Mouse (Mus musculus) liver, embryonic 13.5 days (tissue): Measurements from ENCODE around the gene Nfia. TPM values are rescaled to one million over a fixed set of nuclear protein-coding genes. Genes with fewer than 3 reads are reported as not detected.
A peak's percentile ranks its signal among the peaks of the same experiment; 100 is the strongest.

Experiments used
- ATAC-seq: fragments of 200-750 bp; cut with Nextera tagmentation; 2 replicates; pipeline ENCODE4 v1.8.0; 2017; ENCODE audit warnings: low read depth, mild to moderate bottlenecking, moderate number of reproducible peaks, moderate library complexity
- DNase-seq: peaks from one replicate; pipeline ENCODE4 v3.0.0; 2022
- H3K27ac ChIP-seq: fragments of 300-500 bp; sonication (generic); 2 replicates; pipeline ENCODE4 v1.5.1; 2015; ENCODE audit warnings: moderate library complexity, mild to moderate bottlenecking, inconsistent platforms
- H3K27me3 ChIP-seq: fragments of 300-500 bp; sonication (generic); 2 replicates; pipeline ENCODE4 v1.6.1; 2015; ENCODE audit warnings: mild to moderate bottlenecking, inconsistent platforms
- H3K36me3 ChIP-seq: fragments of 300-500 bp; sonication (generic); 2 replicates; pipeline ENCODE4 v1.6.1; 2015; ENCODE audit warnings: mild to moderate bottlenecking, inconsistent platforms
- H3K4me1 ChIP-seq: fragments of 300-500 bp; sonication (generic); replicated peaks from 2 replicates; pipeline ENCODE4 v1.6.1; 2015; ENCODE audit warnings: inconsistent platforms
- H3K4me2 ChIP-seq: fragments of 300-500 bp; sonication (generic); 2 replicates; pipeline ENCODE4 v1.6.1; 2015; ENCODE audit warnings: inconsistent platforms, mild to moderate bottlenecking, moderate library complexity
- H3K4me3 ChIP-seq: fragments of 300-500 bp; sonication (generic); replicated peaks from 2 replicates; pipeline ENCODE4 v1.5.1; 2015; ENCODE audit warnings: mild to moderate bottlenecking, inconsistent platforms
- H3K9ac ChIP-seq: fragments of 300-500 bp; sonication (generic); 2 replicates; pipeline ENCODE4 v1.6.1; 2015; ENCODE audit warnings: mild to moderate bottlenecking, inconsistent platforms
- H3K9me3 ChIP-seq: fragments of 300-500 bp; sonication (generic); replicated peaks from 2 replicates; pipeline ENCODE4 v1.6.1; 2016; ENCODE audit warnings: inconsistent platforms
- WGBS: fragments of 180-500 bp; shearing (Covaris S2); methylation state at CpG from one replicate; pipeline ENCODE4 v1.1.7; 2015; ENCODE audit not compliant: insufficient replicate concordance; 5-methylcytosine and 5-hydroxymethylcytosine counted together
- polyA plus RNA-seq: library from polyadenylated mRNA; unstranded; fragments of >200 nt; fragmentation: Nextera tagmentation; extraction: Ambion mirVana; gene quantifications from 2 replicates; pipeline ENCODE4 v1.2.1, GENCODE M21; 2015

Gene Nfia
- polyA plus RNA-seq, 1 experiment from 2014 or later, result 3.0 TPM

DNA sequence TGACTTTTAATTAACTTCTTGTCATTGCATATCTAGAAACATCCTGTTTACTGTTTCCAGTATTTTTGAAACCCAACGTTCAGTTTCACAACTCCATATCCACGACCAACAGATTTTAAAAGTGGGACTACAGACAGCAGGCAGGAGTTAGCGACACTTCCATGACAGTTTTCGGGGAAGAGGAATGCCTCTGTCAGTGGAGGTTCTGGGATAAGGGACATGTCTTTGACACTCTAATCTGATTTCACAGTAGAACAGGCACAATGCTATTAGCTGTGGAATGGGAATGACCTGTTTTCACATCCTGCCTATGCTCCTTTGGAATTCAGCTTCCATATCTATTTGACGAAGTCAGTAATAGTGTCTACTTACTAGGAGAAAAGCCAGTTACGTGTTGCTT, 317.5 kb downstream of the Nfia start:
- DNase-seq, result no peak
- Histone ChIP-seq H3K4me1 (peaks cover 11% of the 10 kb centered on the region), H3K4me2 (no peak overlapping the region), H3K9me3 (no peaks in the 10 kb centered on the region), H3K36me3 (no peaks in the 10 kb centered on the region), H3K27me3 (0 out of 2 replicates have a peak, but pooled peaks cover 4% of the 10 kb centered on the region), H3K27ac (no peak overlapping the region), H3K9ac (no peak overlapping the region), H3K4me3 (no peak overlapping the region)
- 53% methylated on average over 6 of the region's 6 CpGs for WGBS
- no peak for ATAC-seq

DNA sequence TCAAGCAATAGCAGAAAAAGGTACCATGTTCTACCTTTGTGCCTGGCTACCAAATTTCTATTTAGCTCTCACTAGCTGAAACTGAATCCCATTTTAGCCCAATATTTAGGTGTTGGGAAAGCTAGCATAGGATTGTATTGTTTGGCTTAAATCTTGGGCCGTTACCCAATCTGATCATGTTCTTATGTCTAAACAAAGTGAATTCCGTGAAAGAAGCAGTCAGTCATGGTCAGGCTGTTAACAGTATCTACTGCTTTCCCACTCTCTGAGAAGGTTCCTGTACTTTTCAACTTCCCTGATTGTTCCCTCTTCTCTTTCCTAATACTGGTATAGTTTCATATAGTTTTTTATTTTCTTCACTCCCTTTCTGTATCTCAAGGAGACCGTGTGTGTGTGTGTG, 318.1 kb downstream of the Nfia start:
- ATAC-seq (no peak), DNase-seq (no peak)
- no peaks in the 10 kb centered on the region for H3K9me3 ChIP-seq
- H3K4me2 ChIP-seq, result no peak overlapping the region
- H3K9ac ChIP-seq, result no peak overlapping the region
- no peak overlapping the region for H3K4me3 ChIP-seq
- 0 out of 2 replicates have a peak, but pooled peaks cover 4% of the 10 kb centered on the region for H3K27me3 ChIP-seq
- peaks cover 11% of the 10 kb centered on the region for H3K4me1 ChIP-seq
- WGBS, result 52% methylated on average over 3 of the region's 3 CpGs
- no peaks in the 10 kb centered on the region for H3K36me3 ChIP-seq
- H3K27ac ChIP-seq, result no peak overlapping the region

DNA sequence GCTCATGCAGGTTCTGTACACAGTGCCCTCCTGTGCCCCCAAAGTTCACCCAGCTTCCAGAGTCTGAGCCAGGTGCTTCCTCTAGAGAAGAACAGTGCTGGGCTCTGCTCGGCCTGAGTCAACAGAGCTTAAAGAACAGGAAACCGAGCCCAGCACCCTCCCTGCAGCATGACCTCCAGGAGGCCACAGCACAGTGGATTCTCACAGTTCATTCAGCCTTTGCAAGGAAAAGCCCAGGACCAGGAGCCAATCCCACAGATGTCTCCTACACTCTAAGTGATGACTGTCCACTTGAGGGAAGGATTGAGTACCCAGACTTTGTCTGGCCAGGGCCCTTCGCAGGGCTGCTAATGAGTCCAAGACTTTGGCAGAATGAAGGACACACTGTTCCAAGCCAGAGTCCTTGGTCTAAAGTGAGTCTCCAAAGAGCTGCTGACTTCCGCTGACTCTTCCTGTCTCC, 318.9 kb downstream of the Nfia start:
- DNase-seq (no peak), ATAC-seq (peak; percentile 59)
- Histone ChIP-seq H3K4me1 (peaks cover 11% of the 10 kb centered on the region), H3K9me3 (no peaks in the 10 kb centered on the region), H3K27ac (no peak overlapping the region; the same call in 1 of the 2 replicates), H3K4me3 (no peak overlapping the region), H3K4me2 (no peak overlapping the region), H3K27me3 (0 out of 2 replicates have a peak, but pooled peaks cover 4% of the 10 kb centered on the region), H3K9ac (no peak overlapping the region), H3K36me3 (no peaks in the 10 kb centered on the region)
- 27% methylated on average over 4 of the region's 4 CpGs for WGBS

DNA sequence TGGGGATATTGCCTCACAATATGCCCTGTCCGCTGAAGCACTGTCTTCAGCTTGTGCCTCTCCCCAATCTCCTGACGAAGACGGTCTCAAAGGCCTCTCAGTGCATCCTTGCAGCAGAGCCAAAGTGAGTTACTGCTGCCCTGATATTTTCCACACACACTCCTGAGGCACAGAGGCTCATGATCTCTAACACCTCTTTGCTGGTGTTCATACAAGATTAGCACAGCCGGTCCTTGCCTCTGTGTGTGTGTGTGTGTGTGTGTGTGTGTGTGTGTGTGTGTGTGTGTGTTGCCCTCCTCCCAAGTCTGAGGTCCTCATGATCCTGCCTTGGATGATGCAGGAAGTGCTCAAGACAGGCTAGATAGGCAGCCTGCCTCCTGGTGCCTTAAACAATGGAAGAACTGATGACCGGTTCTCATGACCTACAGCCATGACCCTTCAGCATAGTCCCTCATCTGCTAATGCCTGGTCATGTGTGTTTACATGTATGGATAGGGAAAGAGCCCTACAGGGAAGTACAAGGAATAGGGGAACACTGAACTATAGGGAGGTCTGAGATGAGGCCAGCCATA, 319.5 kb downstream of the Nfia start:
- 59% methylated on average over 5 of the region's 5 CpGs for WGBS
- H3K4me3 ChIP-seq, result no peak overlapping the region
- H3K27ac ChIP-seq, result no peak overlapping the region
- H3K4me2 ChIP-seq, result no peak overlapping the region
- H3K9me3 ChIP-seq, result no peaks in the 10 kb centered on the region
- H3K4me1 ChIP-seq, result peaks cover 11% of the 10 kb centered on the region
- H3K27me3 ChIP-seq, result 0 out of 2 replicates have a peak, but pooled peaks cover 4% of the 10 kb centered on the region
- no peak overlapping the region for H3K9ac ChIP-seq
- H3K36me3 ChIP-seq, result no peaks in the 10 kb centered on the region
- DNase-seq (no peak), ATAC-seq (no peak)

DNA sequence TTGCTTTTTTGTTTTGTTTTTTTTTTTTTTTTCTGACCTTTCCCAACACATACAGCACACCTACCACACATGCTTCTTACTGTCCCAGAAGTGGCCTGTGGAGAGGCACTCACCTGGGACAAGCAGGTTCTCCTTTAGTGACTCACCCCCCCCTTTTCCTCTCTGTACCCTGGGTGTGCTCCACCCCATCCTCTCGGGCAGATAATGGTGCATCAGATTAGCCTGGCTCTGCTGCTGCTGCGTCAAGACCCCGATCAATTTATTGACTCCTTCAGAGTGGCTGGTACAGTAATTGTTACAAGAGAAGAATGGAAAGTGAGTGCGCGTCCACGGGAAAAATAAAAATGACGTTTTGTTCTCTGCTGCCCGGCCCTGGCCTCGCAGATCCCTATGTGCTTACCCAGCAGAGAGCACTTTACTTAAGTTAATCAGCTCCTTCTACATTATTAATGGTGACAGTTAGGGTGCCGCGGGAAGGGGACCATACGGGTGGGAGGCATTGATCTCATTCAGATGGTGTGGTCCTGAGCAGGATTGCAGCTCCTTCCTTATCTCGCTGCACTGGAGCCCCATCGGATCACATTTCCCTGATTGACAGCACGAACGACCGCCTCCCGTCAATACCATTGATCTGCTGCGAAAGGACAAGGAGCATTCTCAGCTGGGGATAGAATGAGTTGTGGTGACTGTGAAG, 321.7 kb downstream of the Nfia start:
- Histone ChIP-seq H3K27me3 (0 out of 2 replicates have a peak, but pooled peaks cover 4% of the 10 kb centered on the region), H3K4me2 (peak overlapping the region; percentile 41), H3K4me3 (0 out of 2 replicates have a peak overlapping the region, but pooled peaks have one; percentile 8), H3K27ac (no peak overlapping the region), H3K9me3 (no peaks in the 10 kb centered on the region), H3K36me3 (no peaks in the 10 kb centered on the region), H3K9ac (no peak overlapping the region), H3K4me1 (peaks cover 25% of the 10 kb centered on the region)
- DNase-seq (no peak), ATAC-seq (no peak)
- WGBS, result 20% methylated on average over 19 of the region's 19 CpGs

DNA sequence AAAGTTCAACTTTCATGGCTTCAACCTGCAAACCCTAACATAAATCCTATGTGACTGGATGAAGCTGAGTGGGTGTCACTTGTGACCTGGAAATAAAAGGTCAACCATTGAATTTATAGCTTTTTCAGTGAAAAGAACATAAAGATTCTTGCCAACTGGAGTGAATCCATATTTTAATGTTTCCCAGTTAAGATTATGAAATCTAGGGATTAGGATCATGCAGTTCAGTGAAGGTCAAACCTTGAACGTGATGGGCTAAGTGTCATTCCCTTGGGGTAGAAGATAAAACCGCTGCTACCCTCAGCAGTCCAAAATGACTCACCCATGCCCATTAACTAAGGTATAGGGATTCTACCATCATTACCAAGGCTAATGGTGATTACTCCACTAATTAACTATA, 322.5 kb downstream of the Nfia start:
- peaks cover 25% of the 10 kb centered on the region for H3K4me1 ChIP-seq
- no peak overlapping the region for H3K4me3 ChIP-seq
- ATAC-seq (no peak), DNase-seq (no peak)
- 58% methylated on average over 2 of the region's 2 CpGs for WGBS
- no peak overlapping the region for H3K4me2 ChIP-seq
- 0 out of 2 replicates have a peak, but pooled peaks cover 4% of the 10 kb centered on the region for H3K27me3 ChIP-seq
- no peaks in the 10 kb centered on the region for H3K9me3 ChIP-seq
- no peaks in the 10 kb centered on the region for H3K36me3 ChIP-seq
- no peak overlapping the region for H3K27ac ChIP-seq
- H3K9ac ChIP-seq, result no peak overlapping the region

DNA sequence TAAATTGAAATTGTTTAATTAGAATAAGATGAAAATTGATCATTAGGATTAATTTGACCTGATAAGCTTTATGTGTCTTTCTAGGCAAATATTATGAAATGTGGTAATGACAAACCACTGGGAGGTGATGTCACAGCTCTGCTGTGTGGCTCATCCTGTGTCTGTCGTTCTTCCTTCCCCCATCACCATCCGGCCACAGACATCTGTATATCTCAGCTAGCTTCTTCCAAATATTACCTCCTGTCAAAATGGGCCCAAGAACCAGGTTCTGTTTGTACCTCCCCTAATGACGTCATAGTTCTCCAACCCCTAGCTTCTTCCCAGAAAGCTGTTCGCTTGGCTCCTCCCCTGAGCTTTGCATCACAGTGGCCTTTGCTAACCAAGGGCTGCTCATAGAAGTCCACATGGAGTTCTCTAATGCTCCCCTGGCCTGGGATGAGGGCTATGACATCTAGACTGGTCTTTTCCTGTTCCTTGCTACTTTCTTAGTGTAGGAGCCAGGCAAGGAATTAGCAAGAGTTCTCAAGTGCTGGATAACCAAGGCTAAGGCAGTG, 324.6 kb downstream of the Nfia start:
- 50% methylated on average over 4 of the region's 4 CpGs for WGBS
- H3K36me3 ChIP-seq, result no peaks in the 10 kb centered on the region
- no peak for DNase-seq
- H3K27ac ChIP-seq, result no peak overlapping the region
- no peak overlapping the region for H3K9ac ChIP-seq
- no peak for ATAC-seq
- H3K27me3 ChIP-seq, result 0 out of 2 replicates have a peak, but pooled peaks cover 4% of the 10 kb centered on the region
- H3K4me3 ChIP-seq, result no peak overlapping the region
- no peak overlapping the region for H3K4me2 ChIP-seq
- no peaks in the 10 kb centered on the region for H3K9me3 ChIP-seq
- peaks cover 16% of the 10 kb centered on the region for H3K4me1 ChIP-seq

DNA sequence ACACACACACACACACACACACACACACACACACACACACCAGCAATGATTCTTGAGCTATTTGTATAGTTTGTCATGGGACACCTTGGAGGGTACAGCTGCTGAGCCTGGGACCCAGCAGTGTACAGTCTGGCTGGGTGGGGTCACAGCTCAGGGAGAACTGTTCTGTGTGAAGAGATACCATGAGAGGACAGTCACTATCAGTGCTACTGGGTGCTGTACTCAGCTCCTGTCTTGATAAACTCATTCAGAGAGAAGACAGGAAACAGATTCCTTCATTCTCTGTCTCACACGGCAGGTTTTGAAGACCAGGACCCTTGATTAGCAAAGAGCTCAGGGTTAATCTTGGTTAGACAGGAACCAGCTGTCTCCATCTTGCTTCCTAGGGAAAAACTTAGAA, 326.1 kb downstream of the Nfia start:
- Histone ChIP-seq H3K4me1 (peaks cover 16% of the 10 kb centered on the region), H3K9me3 (no peaks in the 10 kb centered on the region), H3K4me2 (no peak overlapping the region), H3K9ac (no peak overlapping the region), H3K27ac (no peak overlapping the region), H3K36me3 (no peaks in the 10 kb centered on the region), H3K4me3 (no peak overlapping the region), H3K27me3 (0 out of 2 replicates have a peak, but pooled peaks cover 4% of the 10 kb centered on the region)
- WGBS, result 15% methylated on average over 1 of the region's 1 CpGs
- peak; percentile 37 for DNase-seq
- peak; percentile 99 for ATAC-seq

DNA sequence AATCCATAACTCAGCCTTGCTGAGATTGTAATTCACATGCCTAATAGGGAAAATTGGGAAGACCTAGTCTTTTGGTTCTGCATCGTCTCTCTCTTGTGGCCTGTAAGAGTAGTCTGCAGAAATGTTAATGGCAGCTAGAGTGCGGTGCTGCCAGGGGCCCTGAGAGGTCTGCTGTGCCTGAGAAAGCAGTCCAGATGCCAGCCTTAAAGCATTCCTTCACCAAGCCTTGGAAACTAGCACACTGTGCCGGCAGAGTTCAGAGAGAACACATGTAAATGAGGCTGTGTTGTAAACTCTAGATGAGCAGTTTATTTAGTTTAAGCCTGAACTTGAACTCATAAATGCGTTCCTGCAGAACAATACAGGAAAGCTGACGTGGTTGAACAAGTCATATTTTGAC, 326.9 kb downstream of the Nfia start:
- DNase-seq, result no peak
- Histone ChIP-seq H3K4me1 (peaks cover 17% of the 10 kb centered on the region), H3K4me3 (no peak overlapping the region), H3K9ac (no peak overlapping the region), H3K9me3 (no peaks in the 10 kb centered on the region), H3K27me3 (no peaks in the 10 kb centered on the region), H3K4me2 (no peak overlapping the region), H3K27ac (no peak overlapping the region), H3K36me3 (no peaks in the 10 kb centered on the region)
- ATAC-seq, result no peak
- 69% methylated on average over 5 of the region's 5 CpGs for WGBS

DNA sequence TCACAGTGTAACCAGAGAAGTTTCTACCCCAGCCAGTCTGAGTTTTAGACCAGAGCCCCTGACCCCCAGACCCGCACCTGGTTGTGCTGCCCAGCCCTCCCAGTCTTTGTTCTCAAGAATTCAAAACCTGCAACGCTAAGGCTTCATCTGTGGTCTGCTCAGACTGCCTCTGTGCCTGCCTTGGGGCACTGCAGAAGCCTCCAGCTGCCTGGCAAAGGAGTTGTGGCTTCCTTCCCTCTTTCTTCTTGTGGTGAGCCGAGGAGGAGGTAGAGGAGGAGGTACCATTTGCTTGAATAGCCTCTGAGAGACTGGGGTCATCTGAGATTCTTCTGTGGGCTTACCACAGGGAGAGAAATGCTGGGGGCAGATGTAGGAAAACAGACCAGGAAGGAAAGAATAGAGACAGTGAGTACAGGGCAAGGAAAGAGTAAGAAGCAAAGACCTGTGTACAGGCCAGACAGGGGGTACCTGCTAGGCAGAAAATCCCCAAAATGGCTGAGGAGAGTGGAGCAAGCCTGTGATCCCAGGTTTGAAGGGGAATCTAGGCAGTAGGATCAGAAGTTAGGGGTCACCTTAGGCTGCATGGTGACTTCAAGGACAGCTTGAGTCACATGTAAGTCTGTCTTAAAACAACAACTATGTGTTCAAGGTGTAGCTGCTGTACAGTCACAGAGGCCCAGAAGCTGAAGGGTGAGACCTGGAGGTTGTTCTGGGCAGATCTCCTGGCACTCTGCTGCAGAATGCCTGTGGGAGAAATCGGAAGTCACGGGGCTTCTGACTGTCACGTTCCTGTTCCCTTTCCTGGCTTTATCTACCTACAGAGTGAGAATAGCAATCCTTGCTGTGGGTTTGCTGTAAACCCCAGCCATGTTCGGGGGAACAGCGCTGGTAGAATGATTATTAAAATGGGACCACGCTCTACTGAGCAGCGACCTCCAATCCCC, 328.9 kb downstream of the Nfia start:
- ATAC-seq, result no peak
- 41% methylated on average over 10 of the region's 10 CpGs for WGBS
- peaks cover 16% of the 10 kb centered on the region for H3K4me1 ChIP-seq

More for the DNA sequence above, 328.9 kb downstream of the Nfia start:
- H3K9ac ChIP-seq, result no peak overlapping the region
- no peaks in the 10 kb centered on the region for H3K36me3 ChIP-seq
- no peak overlapping the region for H3K27ac ChIP-seq
- H3K4me3 ChIP-seq, result no peak overlapping the region
- H3K9me3 ChIP-seq, result no peaks in the 10 kb centered on the region
- no peak for DNase-seq
- H3K4me2 ChIP-seq, result no peak overlapping the region
- H3K27me3 ChIP-seq, result 0 out of 2 replicates have a peak, but pooled peaks cover 6% of the 10 kb centered on the region
